Mouse (Mus musculus) heart, adult 9 months (tissue): ENCODE results near the gene Olfr1124.
"Not testable (repeated sequence)": the region's sequence is repeated elsewhere in the genome, so short reads cannot be mapped to it uniquely, and the experiment has no call there.

Experiments used
- DNase-seq, 2 experiments: peaks; one replicate each; pipeline ENCODE4 v3.0.0; 2022; ENCODE audit warnings: low spot score in 2 of 2

Olfr1124 gene

DNA sequence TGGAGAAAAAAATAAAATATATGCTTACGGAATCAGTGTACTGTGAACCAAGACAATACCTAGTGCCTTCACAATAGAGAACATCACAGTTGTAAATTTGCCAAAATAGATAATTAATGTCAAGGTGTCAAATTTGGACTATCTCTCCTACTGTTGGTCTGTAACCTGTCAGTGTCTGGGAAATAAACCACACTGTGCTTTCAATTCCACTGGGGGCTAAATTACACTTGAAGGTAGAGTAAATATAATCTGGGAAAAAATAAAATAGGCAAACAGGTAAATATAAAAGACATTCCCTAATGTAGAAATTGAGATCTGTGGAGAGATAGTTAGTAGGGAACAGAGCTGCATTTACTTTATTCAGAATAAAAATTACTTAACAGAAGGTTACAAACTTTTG, at the start of gene Olfr1124:
TSS of gene Olfr1124 (plus strand) at position 301 of the 400 bp plus-strand sequence.
- DNase-seq = no peak

DNA sequence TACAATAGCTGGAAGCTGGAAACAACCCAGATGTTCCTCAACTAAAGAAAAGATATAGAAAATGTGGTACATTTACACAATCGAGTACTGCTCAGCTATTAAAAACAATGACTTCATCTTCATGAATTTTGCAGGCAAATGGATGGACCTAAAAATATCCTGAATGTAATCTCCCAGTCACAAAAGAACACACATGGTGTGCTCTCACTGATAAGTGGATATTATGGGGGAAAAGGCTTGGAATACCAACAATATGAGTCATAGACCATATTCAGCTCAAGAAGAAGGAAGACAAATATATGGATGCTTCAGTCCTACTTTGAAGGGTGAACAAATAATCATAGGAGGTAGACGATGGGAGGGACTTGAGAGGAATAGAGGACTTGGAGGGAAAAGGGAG, 46.1 kb upstream of the Olfr1124 start:
- DNase-seq = no peak

DNA sequence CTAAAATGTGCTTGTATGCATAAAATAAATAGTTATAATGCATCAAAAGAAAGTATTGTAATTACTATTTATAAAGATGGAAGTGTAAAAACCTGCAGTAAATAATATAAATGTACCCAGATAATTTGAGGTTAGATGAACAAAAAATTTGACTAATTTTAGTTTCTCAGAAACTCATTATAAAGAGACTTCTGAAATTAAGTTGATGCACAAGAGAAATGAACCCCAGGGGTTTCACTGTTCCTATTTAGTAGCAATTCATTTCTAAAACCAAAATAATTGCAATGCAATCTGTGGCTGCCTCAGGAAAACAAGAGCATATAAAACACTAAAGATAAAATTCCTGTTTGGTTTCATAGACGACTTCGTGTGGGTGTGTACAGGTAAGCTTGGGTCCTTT, 44.5 kb upstream of the Olfr1124 start, which contains the start of gene Olfr1122:
TSS of gene Olfr1122 (plus strand) at position 301 of the 400 bp plus-strand sequence.
- DNase-seq = no peak

DNA sequence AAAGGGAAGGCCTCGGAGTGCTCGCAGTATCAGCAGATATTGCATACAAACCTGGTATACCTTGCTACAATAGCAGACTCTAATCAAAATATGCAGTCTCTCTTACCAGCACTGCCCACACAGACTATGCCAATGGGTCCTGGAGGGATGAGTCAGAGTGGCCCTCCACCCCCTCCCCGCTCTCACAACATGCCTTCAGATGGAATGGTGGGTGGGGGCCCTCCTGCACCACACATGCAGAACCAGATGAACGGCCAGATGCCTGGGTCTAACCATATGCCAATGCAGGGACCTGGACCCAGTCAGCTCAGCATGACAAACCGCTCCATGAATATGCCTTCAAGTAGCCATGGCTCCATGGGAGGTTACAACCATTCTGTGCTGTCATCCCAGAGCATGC, 36.5 kb upstream of the Olfr1124 start:
- DNase-seq = not testable (repeated sequence)

DNA sequence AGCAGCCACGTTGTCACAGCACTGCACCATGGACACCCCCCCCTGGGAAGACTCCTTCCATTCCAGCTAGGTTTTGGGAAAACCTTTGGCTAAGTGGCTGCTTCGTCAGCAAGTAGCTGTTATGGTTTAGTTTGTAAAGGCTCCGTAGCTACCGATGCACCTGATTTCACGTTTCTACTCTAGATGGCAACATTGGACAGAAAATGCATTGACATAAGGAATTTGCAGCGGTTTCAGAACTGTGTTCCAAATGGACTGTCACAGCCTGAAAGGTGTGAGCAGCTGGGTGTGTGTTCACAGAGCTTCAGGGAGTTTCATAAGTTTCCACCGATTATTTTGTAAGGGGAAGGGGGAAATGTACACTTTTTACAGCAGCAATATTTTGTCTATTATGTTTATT, 35.4 kb upstream of the Olfr1124 start:
- not testable (repeated sequence) for DNase-seq

DNA sequence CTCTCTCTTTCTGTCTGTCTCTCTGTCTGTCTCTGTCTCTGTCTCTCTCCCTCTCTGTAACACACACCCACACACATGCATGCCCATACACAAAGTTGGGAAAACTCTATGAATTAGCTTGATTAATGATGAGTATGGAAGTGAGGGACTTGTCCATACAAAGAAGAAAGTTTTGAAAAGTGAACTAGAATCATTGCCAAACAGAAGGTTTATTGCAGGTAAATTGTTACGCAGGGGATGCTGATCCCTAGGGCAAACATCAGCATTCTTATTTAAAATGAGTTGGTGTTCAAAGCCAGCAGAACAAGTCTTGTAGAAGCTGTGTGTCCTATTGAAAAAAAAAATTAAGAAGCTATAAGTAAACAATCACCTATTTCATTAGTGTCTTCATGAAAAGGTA, 13.7 kb upstream of the Olfr1124 start, which contains the start of gene Olfr1123:
TSS of gene Olfr1123 (plus strand) at position 301 of the 400 bp plus-strand sequence.
- no peak for DNase-seq

DNA sequence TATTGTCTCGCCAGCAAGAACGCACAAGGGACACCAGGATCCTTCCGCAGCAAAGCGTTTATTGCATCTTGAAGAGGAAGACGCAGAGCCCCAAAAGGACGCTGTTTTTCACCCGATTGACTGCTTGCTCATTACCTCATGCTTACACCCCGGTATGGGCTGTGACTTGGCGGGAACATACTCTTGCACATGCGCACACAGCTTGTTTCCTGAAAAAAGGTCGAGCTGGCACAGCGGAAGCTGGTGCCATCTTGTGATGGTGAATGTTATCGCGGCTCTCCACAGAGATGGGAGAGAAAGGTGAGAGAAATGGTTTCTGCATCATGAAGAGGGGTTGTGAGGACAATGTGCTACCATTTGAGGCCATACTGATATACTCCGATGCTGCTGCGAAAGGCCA, 7.7 kb downstream of the Olfr1124 start:
- DNase-seq = no peak

DNA sequence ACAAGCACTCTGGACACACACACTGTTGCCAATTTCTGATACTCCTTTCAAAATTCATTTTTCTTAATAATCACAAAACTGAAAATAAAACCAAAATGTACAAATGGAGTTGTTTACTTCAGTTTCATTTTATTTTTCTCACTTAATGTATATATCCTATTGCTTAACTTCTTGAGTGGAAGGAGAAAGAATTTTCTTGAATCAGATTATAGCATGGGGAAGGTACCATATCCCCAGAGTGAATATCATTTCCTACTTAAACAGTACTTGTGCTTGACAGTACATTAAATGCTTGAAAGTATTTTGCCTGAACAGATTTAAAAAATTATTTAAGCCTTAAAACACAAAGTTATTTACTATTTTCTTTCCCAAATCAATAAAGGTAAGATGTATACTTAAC, 23.6 kb downstream of the Olfr1124 start, which contains the start of gene Olfr1126:
TSS of gene Olfr1126 (plus strand) at position 301 of the 400 bp plus-strand sequence.
- DNase-seq = no peak

DNA sequence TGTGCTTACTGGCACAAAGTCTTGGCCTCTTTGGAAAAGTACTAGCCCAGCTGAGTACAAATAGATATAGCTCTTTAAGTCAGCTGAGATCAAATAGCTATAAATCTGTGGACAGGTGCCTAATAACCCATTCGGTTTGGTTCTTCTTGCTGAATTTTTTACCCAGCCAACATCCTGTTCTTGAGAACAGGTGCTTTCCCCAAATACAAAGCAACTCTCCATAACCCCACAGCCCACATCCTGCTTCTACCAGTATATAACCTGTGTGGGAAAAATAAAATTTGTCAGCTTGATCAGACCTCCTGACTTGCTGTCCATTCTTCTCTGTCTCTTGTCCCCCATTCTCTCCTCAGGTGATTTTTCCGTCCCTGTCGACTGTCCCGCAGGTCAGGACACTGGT, 31.7 kb downstream of the Olfr1124 start:
- no peak for DNase-seq

DNA sequence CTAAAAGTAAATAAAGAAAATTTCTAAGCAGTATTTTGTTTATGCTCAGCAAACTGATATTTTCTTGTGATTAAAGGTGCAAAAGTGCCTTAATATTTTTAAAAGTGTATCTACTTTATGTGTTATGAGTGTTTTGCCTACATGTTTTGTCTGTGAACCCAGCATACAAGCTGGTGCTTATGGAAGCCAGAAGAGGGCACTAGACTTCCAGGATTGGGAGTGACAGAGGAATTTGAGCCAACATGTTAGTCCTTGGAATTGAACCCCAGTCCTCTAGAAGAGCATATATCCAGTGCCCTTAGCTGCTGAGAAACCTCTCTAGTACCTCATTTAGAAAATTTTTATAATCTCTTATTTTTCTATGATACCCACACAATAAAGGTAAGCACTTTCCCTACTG, 50.1 kb downstream of the Olfr1124 start:
- no peak for DNase-seq

DNA sequence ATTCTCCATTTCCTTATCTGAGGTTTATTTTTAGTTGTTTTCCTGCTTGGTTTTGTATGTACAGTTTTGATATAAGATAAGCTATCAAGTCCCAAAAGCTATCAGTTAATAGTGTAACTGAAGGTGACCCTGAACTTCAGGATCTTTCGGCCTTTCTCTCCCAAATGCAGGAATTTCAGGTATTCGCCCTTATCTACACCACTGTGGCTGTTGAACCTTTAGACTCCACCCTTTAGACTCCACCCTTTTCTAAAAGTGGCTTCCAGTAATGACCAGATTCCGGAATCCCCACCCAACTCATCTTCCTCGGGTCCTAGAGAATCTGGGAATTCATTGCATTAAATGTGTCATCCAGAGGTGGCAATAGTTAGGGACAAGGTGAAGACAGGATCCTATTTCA, 51.1 kb downstream of the Olfr1124 start:
- DNase-seq = no peak

DNA sequence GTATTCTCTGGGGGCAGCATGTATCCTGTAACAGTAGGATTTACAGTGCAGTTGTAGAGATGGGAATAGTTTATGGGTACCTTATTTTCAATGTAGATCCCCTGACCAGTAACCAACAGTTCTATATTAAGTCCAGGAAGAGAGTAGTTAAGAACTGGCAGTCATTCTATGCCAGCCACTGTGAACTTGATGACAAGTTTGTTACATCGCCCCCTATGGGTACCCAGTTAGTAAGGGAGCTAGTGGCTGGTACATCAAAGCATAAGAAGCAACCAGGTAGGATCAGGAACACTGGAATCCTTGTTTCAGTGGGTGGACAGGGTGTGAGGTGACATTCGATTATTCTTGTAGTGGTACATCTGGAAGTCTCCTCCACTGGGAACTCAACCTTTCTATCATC, 52.2 kb downstream of the Olfr1124 start:
- no peak for DNase-seq
